Mouse (Mus musculus) cerebellum, postnatal 36 days (tissue): ENCODE measurements around the gene Ddx19a.
"Not testable (repeated sequence)": the region's sequence is repeated elsewhere in the genome, so short reads cannot be mapped to it uniquely, and the experiment has no call there.

Experiments
- DNase-seq, 2 experiments: peaks; one replicate each; pipeline ENCODE4 v3.0.0; 2021 to 2022; ENCODE audit warnings: mixed read lengths in 2 of 2

Gene Ddx19a

DNA sequence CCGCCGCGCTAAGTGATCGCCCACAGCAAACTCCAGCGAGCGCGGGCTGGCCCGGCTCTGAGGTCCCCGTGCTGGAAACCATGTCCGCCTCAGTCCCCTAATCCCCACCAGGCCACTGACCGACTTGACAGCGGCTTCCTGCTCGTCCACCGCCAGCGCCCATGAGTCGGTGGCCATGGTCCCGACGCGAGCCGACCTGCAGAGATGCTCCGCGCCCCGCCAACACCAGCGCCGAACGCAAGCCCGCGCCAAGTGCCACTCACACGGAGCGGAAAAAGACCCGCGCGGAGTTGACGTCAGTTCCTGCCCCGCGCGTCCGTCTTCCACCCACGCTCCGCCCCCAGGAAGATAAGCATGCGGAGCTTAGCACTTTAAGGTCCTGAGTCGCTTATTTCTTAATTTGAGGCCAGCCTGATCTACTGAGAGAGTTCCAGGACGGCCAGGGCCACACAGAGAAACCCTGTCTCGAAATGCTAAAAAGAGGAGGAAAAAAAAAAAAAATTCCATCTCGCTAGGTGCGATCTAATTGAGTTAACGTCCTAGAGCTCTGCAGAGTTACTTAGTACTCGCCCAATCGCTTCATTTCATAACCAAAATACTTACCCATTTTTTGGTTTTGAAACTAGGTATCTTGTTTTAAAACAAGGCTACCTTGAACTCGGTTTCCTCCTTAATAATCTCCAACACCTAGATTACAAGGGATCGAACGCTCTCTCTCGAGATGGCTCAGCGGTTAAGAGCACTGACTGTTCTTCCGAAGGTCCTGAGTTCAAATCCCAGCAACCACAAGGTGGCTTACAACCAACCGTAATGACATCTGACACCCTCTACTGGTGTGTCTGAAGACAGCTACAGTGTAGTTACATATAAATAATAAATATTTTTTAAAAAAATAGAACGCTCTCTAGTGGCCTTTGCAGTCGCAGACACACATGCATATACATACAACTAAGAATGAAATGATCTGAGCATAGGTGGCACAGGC, at the start of gene Ddx19a:
TSS of gene Ddx19a (minus strand) at position 254 of the 985 bp plus-strand sequence.
- peak; percentile 89 to 90 for DNase-seq

DNA sequence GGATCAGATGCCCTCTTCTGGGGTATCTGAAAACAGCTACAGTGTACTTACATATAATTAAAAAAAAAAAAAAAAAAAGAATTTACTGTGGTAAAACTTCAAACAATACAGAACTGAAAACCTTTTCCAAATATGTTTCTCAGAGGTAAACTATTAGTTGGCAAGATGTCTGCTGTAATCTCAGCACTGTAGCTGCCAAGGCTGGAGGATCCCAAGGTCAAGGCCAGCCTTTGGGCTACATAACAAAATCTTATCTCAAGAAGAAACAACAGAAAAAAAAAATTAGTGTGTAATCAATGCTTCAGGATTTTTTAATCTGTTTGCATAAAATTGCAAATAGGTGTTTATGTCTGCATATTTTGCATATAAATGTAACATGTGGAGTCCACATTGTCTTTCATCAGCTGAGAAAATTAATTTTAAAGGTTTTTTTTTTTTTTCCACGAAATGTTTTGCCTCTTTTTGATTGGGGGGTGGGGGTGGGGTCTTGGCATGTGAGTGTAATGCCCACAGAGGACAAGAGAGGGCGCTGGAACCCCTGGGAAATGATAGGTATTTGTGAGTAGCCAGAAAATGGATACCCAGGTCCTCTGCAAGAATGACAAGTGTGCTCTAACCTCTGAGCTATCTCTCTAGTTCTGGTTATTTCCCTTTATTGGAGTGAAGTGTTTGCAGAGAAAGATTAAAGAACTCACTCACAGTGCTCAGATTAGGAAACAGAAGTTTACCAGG, 46.6 kb upstream of the Ddx19a start:
- DNase-seq, result no peak

DNA sequence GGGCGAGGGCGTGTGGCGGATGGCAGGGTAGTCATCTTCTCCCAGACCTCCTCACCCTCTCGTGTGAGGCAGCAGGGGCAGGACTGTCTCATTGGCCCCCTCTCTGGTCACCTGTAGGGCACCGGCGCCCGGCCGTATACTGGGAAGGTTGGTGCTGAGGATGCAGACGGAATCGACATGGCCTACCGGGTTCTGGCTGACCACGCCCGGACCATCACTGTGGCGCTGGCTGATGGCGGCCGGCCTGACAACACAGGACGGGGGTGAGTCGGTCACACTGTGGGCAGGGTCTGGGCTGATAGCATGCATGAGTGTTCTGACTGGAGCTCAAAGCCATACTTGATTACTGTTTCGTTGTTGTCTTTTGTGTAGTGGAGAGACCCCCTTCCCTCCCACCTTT, 44.9 kb upstream of the Ddx19a start:
- no peak for DNase-seq

DNA sequence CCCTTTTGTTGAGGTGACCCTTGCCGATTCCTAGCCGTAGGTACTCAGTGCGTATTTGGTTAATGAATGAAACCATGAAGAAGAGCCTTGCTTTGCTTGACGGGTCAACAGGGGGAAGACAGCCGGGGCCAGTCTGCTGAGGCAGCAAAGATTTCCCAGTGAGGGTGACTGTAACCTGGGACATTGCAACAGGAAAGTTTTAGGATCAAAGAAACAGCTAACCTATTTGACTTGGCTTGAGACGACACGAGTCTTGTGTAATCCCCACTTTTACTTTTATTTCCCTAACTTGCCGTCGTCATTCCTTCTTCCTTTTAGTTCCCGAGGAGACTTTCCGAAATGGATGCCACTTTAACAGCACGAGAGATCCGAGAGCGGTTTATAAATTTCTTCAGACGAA, 39.0 kb upstream of the Ddx19a start:
- no peak for DNase-seq

DNA sequence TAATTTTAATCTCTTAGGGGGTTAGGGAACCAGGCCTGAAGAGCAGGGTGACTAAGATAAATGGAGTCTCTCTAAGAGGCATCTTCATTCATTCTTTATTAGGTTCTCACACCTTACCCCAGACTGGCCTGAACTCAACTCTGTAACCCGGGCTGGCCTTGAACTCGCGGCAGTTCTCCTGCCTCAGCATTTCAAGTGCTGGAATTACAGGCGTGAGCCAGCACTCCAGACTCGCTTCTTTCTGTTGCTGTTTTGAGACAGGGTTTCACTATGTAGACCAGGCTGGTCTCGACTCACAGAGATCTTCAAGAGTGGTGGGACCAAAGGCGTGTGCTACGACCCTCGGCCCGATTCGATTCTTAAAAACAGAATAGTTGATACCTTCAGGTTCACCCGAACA, 36.7 kb upstream of the Ddx19a start:
- DNase-seq, result peak; percentile 38 to 45

DNA sequence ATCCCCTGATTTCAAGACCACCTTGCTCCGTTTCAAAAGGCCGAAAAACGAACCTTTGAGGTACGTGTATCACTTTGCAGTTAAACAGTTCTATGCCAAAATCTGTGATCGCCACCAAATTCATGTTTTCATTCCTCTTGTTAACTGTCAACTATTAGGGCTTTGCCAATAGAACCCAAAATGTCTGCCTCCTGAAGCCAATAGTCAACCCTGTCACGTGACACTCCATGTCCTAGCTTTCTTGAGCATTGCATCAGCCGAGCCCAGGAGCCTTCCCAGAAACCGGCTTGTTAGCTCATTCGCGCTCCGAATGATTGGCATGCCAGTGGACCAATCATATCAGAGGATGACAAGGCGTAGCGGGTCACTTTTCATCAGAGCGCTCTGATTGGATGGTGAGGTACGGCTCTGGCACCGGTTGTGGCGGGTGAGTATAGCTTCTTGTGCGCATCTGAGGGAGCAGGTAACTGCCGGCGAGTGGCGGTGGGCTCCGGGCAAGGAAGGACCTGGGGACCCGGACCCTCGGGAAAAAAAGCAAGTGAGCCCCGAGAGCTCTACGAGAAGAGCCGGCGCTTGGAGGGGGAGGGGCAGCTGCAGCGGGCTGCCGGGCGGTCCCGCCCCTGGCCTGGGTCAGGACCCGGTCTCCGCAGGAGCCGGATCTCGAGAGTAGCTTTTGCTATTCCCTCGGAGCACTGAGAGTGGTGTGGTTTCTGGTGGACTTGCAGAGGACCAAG, 36.0 kb upstream of the Ddx19a start:
- DNase-seq, result peak; percentile 95 to 98

DNA sequence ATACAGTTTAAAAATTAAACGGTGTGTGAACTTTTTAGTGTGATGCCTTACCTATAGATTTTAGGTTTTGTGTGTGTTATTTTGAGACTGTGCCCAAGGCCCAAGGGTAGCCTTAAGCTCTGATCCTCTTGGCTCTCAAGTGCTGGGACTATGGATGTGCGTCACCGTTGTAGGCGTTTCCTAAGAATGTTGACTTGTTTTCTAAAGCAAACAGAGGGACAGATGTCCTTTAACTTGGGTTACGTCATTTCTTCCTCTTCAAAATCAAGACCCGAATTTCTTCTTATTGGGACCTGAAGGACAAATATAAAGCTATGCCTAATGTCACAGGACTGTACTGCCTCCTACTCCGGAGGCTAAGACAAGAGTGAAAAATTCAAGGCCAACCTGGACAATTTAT, 35.3 kb upstream of the Ddx19a start, which contains the start of gene Aars:
TSS of gene Aars (plus strand) at position 229 of the 400 bp plus-strand sequence.
- DNase-seq, result no peak

DNA sequence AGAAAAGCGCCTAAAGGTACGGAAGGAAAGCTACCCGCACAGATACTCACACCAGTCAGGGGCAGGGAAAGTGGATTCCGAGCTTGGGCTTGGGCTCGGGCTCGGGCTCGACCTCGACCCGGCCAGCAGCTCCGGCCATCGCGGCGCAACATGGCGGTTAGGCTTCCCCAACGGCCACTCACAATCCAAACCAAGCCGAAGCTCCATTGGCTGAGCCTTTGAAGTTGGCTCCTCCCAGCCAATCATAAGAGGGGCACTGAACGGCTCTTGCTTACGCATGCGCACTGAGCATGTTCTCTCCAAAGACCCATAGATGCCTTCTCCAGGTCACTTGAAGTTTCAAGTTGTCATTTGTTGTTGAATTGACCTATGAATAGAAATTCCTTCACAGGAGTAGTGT, 34.0 kb upstream of the Ddx19a start, which contains the start of gene Ddx19b:
TSS of gene Ddx19b (minus strand) at position 180 of the 400 bp plus-strand sequence.
- no peak for DNase-seq

DNA sequence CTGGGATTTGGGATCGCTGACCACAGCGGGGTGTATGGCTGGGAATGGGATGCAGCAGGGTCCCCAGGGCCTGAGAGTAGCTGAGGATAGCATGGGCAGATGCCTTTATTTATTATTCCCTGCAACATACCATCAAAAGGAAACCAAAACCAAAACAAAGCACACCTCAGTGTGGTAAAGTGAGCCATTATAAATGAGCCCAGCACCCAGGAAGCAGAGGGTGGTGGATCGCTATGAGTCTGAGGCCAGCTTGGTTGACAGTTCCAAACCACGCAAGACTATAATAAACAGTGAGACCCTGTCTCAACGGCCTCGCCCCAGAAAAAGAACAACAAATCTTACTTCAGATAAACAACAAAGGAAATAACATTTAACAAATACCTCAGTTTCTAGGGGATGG, 32.4 kb upstream of the Ddx19a start:
- no peak for DNase-seq

DNA sequence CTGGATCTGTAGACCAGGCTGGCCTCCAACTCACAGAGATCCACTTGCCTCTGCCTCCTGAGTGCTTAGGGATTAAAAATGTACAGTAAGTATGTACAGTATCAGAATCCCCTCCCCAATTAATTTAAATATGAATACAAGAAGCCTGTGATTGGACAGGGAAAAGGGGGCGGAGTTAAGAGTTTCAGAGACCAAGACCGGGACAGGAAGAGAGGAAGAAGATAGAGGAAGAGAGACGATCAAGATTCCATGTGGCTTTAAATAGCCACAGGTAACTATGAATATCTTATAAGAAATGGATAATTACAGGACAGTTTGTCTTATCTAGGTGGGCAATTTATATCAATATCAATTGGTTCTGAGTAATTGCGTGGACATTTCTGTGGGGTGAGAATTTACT, 32.0 kb upstream of the Ddx19a start:
- no peak for DNase-seq

DNA sequence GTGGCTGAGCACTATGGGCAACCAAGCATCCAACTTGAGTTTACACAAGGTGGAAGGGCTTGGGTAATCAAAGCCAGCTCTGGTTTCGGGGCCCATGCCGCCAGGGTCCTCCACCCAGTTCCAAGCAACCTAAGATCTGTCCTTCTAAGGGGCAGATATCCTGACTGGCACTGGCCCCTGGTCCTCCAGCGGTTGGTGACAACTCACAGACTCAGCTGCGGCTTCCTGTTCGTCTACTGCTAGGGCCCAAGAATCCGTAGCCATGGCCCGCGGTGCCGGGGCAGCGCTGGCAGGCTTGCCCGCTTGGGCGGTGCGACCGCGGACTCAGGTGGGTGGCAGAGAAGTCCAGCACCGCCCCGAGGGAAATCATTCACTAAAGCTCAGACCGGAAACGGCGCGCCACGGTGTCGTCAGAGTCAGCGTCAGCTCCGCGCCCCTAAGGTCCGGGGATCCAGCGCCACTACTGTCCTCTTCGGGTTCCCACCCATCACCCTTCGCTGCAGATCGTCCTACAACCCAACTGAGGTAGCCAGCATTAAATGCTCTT, 29.9 kb upstream of the Ddx19a start:
- DNase-seq, result peak; percentile 88 to 89

DNA sequence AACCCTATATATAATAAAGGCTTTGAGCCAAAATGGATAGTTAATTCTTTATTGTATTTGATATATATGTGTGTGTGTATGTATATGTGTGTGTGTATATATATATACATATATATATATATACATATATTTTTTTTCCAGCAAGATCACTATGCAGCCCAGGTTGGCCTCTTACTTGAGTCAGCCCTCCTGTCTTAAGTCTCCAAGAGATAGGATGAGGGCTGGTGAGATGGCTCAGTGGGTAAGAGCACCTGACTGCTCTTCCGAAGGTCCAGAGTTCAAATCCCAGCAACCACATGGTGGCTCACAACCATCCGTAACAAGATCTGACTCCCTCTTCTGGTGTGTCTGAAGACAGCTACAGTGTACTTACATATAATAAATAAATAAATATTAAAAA, 29.0 kb upstream of the Ddx19a start:
- not testable (repeated sequence) for DNase-seq

DNA sequence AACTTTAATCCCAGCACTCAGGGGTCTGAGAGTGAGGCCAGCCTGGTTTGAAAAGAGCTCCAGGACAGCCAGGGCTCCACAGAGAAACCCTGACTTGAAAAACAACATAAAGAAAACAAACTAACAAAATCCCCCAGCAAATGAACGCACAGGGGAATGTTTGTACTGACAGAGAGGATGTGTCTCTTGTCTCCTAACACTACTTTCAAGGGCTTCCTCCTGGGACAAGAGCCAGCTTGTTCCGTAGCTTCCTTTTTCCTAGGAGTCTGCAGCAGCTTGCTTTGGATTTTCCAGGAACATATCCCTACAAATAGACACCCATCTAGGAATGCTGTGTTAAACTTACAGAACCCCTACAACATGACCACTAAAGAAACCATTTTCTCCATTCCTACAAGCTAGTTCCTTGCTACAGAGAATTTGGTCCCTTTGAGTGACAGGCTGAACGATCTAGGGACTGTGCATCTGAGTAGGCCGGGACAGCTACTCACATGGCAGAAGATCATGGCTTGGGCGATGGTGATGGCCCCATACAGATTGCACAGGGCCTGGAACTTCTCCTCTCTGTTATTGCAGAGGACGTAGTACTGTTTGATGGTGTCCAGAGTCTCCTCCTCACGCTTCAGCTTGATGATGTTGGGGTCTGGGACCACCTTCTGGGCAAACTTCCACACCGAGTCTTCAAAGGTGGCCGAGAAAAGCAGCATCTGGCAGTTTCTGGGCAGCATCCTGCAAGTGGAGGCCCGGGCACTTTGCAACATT, 12.8 kb upstream of the Ddx19a start:
- not testable (repeated sequence) for DNase-seq

DNA sequence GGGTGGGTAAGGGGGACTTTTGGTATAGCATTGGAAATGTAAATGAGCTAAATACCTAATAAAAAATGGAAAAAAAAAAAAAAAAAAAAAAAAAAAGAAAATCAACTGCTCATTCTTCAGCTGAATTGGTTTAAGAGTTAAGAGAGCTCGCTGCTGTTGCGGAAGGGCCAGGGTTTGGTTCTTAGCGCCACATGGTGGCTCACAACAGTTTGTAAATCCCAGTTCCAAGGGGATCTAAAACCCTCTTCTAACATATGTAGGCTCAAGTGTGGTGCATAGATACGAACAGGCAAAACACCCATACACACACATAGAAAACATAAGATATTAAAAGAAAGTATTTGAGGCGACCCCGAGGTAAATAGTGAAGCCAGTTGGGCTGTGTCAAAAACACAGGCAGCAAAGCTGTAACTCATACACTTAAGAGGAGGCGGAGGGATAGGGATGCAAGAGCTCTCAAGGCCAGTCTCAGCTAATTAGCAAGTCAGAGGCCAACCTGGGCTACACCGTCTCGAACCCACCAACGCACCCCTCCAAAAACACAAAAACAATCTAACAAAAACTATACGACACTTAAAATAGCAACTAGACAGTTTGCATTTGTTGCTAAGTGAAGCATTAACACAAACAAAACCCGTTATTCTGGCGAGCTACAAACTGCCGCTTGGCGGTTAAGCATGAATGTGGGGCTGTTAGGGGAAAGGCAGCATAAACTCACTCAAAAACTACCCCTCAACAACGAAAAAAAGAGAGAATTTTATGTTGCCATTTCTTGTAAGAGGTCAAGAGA, 764 bp downstream of the Ddx19a start:
- DNase-seq, result no peak

DNA sequence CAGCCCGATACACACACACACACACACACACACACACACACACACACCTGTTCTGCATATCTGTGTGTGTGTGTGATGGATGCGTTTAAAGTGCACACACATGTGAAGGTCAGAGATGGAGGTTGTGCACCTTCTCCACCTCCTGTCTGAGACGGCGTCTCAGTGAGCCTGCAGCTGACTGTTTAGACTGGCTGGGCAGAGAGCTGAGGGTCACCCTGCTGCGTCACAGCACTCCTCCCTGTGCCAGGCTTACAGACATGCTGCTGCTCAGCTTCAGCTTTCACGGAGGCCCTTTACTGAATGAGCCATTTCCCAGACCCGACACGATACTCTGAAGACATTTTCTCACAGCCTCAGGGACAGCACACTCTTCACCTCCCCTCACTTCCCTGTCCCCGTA, 7.6 kb downstream of the Ddx19a start:
- DNase-seq, result no peak

DNA sequence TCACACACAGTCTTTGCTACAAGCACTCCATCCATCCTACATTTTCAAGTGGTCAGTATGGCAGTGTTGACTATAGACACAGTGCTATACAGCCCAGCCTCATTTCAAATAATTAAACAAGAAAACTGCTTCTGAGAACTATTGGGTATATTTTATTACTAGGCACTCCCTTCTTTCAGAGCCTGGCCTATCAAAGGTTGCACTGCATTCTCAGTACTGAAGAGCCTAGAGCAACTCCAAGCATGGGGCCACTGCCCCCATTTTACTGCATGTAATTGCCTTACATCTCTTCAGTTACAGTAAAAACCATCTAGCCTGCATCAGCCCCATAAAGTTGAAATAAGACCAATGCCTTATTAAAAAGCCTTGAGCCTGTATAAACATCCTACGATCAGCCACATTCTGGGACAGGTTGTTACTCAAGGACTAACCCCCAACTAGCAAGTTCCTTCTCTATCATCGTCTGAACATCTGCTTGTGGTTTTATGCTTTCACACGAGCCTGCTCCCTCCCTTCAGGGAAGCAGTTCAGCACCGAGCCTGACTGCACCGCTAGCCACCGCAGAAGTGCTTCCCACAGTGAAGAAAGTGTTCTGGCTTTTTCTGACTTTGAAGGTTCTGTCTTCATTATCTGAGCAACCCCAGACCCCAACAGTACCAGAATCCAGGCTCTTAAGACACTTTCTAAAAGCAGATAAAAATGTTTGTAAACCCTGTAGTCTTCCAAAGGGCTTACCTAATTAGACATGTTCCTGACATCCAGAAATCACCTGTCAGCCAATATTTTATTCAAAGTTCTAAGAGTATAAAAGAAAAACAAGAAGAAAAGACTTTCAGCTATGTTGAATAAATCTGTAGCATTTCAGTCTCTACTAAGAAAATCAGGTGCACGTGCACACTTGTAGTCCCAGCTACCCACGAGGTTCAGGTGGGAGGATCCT, 9.5 kb downstream of the Ddx19a start:
- DNase-seq, result no peak

DNA sequence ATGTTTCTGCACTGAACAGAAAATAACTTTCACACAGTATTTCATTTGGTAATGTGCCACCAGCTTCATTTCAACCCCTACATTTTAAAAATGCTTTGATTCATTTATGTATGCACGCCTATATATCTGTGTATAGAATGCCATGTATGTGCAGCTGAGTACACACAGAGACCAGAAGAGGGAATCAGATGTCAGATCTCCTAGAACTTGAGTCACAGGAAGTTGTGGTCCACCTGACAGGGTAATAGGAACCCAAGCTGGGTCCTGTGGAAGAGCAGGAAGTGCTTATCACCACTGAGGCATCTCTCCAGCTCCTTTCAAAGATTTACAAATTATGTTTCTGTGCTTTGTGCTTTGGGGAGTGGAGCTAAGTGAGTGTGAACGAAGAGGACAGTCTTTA, 16.3 kb downstream of the Ddx19a start:
- DNase-seq, result no peak

DNA sequence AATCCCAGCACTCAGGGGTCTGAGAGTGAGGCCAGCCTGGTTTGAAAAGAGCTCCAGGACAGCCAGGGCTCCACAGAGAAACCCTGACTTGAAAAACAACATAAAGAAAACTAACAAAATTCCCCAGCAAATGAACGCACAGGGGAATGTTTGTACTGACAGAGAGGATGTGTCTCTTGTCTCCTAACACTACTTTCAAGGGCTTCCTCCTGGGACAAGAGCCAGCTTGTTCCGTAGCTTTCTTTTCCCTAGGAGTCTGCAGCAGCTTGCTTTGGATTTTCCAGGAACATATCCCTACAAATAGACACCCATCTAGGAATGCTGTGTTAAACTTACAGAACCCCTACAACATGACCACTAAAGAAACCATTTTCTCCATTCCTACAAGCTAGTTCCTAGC, 19.6 kb downstream of the Ddx19a start:
- not testable (repeated sequence) for DNase-seq

DNA sequence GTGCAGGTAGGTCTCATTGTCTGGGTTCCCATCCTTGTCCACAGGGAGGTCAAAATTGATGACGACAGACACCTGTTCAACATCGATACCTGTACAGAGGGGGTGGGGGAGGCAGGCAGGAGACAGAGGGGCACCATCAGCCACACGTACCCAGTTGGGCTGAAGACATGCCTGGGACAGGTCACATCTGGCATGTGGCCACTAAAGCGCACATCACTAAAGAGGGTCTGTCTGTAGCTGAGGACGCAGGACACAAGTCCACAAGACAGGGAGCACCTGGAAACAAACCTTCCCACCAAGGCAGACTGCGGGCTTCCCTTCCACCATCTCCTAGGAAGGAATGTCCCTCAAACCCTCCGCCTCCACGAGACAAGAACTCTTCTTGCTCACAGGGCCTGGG, 21.1 kb downstream of the Ddx19a start:
- not testable (repeated sequence) for DNase-seq
